Mouse (Mus musculus): ENCODE results near the gene Tnn. TPM values are rescaled to one million over a fixed set of nuclear protein-coding genes. Genes with fewer than 3 reads are reported as not detected.

Tnn gene
- polyA plus RNA-seq, 1 experiment from 2014 or later, result not detected

GRCm38 (mm10) chr1:160144343-160144742 is 9.0 kb downstream of the Tnn start:
- Histone ChIP-seq H3K4me1 (ENCODE audit: insufficient read depth) (no peaks in the 10 kb centered on the region), H3K9me3 (ENCODE audit: low read length) (no peaks in the 10 kb centered on the region), H3K27ac (ENCODE audit: low read depth) (no peak overlapping the region), H3K4me3 (ENCODE audit: low read depth, low read length) (no peak overlapping the region), H3K27me3 (ENCODE audit: insufficient read depth, low read length) (no peaks in the 10 kb centered on the region), H3K9ac (replicated peaks) (no peak overlapping the region), H3K4me2 (ENCODE audit: low read depth, low read length) (no peak overlapping the region), H3K36me3 (replicated peaks; ENCODE audit: insufficient read depth, low read length) (no peaks in the 10 kb centered on the region)
- DNase-seq (no peak), ATAC-seq (no peak)
- 78% methylated on average over 7 of the region's 7 CpGs for WGBS (ENCODE audit: insufficient replicate concordance)
- TF ChIP-seq EP300 (IDR thresholded peaks at IDR 0.05; ENCODE audit: low read depth), result no peak
- TF ChIP-seq CTCF (IDR thresholded peaks at IDR 0.05; ENCODE audit: low read depth), result no peak

DNA sequence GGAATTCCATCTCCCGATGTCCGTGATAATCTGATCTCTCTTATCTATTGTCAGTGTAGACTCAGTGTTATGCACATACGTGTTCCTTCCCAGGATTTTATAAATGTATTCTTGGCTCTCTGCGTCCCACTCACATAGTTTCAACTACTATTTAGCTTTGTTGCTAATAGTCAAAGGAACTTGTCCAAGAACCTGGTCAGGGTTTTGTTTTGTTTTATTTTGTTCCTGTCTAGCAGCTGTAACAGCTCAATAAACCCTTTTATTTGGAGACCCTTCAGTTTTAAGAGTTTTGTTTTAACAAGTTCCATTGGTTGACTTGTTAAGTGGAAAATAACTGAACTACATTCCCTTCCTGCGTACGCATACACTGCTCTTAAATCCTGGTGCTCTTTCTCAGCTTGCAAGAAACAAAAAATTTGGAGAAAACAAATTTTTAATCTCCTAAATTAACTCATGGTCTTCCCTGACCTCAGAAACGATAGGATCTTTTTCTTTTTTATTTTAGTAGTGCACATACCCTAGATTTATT is 17.0 kb downstream of the Tnn start:
- WGBS (ENCODE audit: insufficient replicate concordance), result 80% methylated on average over 7 of the region's 7 CpGs
- no peak overlapping the region for H3K9ac ChIP-seq (replicated peaks)

GRCm38 (mm10) chr1:160133464-160134079 is 19.8 kb downstream of the Tnn start:
- Histone ChIP-seq H3K36me3 (replicated peaks; ENCODE audit: insufficient read depth, low read length) (no peaks in the 10 kb centered on the region), H3K27me3 (ENCODE audit: insufficient read depth, low read length) (no peaks in the 10 kb centered on the region), H3K4me3 (ENCODE audit: low read depth, low read length) (no peak overlapping the region), H3K9me3 (ENCODE audit: low read length) (no peaks in the 10 kb centered on the region), H3K4me1 (ENCODE audit: insufficient read depth) (no peaks in the 10 kb centered on the region), H3K27ac (ENCODE audit: low read depth) (no peak overlapping the region), H3K9ac (replicated peaks) (no peak overlapping the region), H3K4me2 (ENCODE audit: low read depth, low read length) (no peak overlapping the region)
- TF ChIP-seq EP300 (IDR thresholded peaks at IDR 0.05; ENCODE audit: low read depth) (no peak), CTCF (IDR thresholded peaks at IDR 0.05; ENCODE audit: low read depth) (no peak)
- 59% methylated on average over 4 of the region's 4 CpGs for WGBS (ENCODE audit: insufficient replicate concordance)
- ATAC-seq (no peak), DNase-seq (no peak)

More for the DNA sequence above, 17.0 kb downstream of the Tnn start:
- H3K4me1 ChIP-seq (ENCODE audit: insufficient read depth), result no peaks in the 10 kb centered on the region
- no peaks in the 10 kb centered on the region for H3K27me3 ChIP-seq (ENCODE audit: insufficient read depth, low read length)
- H3K4me3 ChIP-seq (ENCODE audit: low read depth, low read length), result no peak overlapping the region
- no peak for TF ChIP-seq CTCF (IDR thresholded peaks at IDR 0.05; ENCODE audit: low read depth)
- no peak for TF ChIP-seq EP300 (IDR thresholded peaks at IDR 0.05; ENCODE audit: low read depth)
- no peak for DNase-seq
- H3K9me3 ChIP-seq (ENCODE audit: low read length), result no peaks in the 10 kb centered on the region
- ATAC-seq, result no peak
- H3K27ac ChIP-seq (ENCODE audit: low read depth), result no peak overlapping the region
- H3K4me2 ChIP-seq (ENCODE audit: low read depth, low read length), result no peak overlapping the region
- H3K36me3 ChIP-seq (replicated peaks; ENCODE audit: insufficient read depth, low read length), result no peaks in the 10 kb centered on the region

DNA sequence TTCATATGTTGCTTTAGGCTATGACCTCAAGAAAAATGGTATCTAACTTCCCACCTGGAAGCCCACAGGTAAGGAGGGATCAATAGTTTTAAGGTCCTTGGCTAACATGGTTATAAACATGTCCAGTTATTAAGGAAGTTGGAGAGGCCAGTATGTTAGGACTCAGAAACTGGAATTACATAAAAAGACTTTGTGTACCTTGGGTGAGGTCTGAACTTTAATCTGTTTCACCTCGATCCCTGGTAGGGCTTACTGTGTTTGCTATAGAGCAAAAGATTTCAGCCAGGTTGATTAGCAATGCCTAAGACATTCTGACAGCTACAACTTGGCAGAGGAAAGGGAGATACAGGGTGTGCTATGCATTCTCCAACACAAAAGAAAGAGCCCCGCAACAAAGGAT is 29.4 kb downstream of the Tnn start:
- 75% methylated on average over 2 of the region's 2 CpGs for WGBS (ENCODE audit: insufficient replicate concordance)
- no peak overlapping the region for H3K4me3 ChIP-seq (ENCODE audit: low read depth, low read length)
- DNase-seq (no peak), ATAC-seq (no peak)
- TF ChIP-seq CTCF (IDR thresholded peaks at IDR 0.05; ENCODE audit: low read depth) (no peak), EP300 (IDR thresholded peaks at IDR 0.05; ENCODE audit: low read depth) (no peak)
- H3K9me3 ChIP-seq (ENCODE audit: low read length), result no peaks in the 10 kb centered on the region
- H3K36me3 ChIP-seq (replicated peaks; ENCODE audit: insufficient read depth, low read length), result no peaks in the 10 kb centered on the region
- H3K9ac ChIP-seq (replicated peaks), result no peak overlapping the region
- no peaks in the 10 kb centered on the region for H3K4me1 ChIP-seq (ENCODE audit: insufficient read depth)
- no peak overlapping the region for H3K4me2 ChIP-seq (ENCODE audit: low read depth, low read length)
- no peaks in the 10 kb centered on the region for H3K27me3 ChIP-seq (ENCODE audit: insufficient read depth, low read length)
- H3K27ac ChIP-seq (ENCODE audit: low read depth), result no peak overlapping the region

- Histone ChIP-seq H3K9me3 (ENCODE audit: low read length) (no peaks in the 10 kb centered on the region), H3K27ac (ENCODE audit: low read depth) (no peak overlapping the region), H3K4me2 (ENCODE audit: low read depth, low read length) (no peak overlapping the region), H3K36me3 (replicated peaks; ENCODE audit: insufficient read depth, low read length) (no peaks in the 10 kb centered on the region), H3K4me1 (ENCODE audit: insufficient read depth) (no peaks in the 10 kb centered on the region), H3K27me3 (ENCODE audit: insufficient read depth, low read length) (no peaks in the 10 kb centered on the region), H3K9ac (replicated peaks) (no peak overlapping the region), H3K4me3 (ENCODE audit: low read depth, low read length) (no peak overlapping the region)
- 58% methylated on average over 2 of the region's 2 CpGs for WGBS (ENCODE audit: insufficient replicate concordance)
- no peak for TF ChIP-seq EP300 (IDR thresholded peaks at IDR 0.05; ENCODE audit: low read depth)
- TF ChIP-seq CTCF (IDR thresholded peaks at IDR 0.05; ENCODE audit: low read depth), result no peak
- ATAC-seq, result no peak
- DNase-seq, result no peak
These were observed 44.8 kb downstream of the Tnn start for GRCm38 (mm10) chr1:160108604-160109003.

DNA sequence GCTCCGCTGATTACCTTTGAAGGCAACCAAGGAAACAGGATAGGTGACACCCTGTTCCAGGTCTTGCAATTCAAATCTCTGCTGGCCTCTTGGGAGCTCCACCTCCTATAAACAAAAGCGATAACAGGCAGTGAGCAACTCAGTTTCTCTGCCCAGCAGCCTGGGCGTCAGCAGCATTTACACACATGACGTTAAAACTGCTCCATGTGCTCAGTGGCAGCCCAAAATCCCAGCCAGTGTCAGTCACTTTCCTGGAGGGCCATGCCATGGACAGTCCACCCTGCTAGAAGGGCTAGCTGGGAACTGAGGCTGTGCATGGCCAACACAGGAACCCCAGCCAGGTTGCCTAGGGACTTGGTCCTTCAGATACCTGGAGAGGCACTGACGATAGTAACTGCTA is 48.0 kb downstream of the Tnn start:
- Histone ChIP-seq H3K9me3 (ENCODE audit: low read length) (no peaks in the 10 kb centered on the region), H3K4me2 (ENCODE audit: low read depth, low read length) (no peak overlapping the region), H3K9ac (replicated peaks) (no peak overlapping the region), H3K27me3 (ENCODE audit: insufficient read depth, low read length) (no peaks in the 10 kb centered on the region), H3K36me3 (replicated peaks; ENCODE audit: insufficient read depth, low read length) (no peaks in the 10 kb centered on the region), H3K27ac (ENCODE audit: low read depth) (no peak overlapping the region), H3K4me3 (ENCODE audit: low read depth, low read length) (no peak overlapping the region), H3K4me1 (ENCODE audit: insufficient read depth) (no peaks in the 10 kb centered on the region)
- DNase-seq (no peak), ATAC-seq (no peak)
- WGBS (ENCODE audit: insufficient replicate concordance), result 73% methylated on average over 5 of the region's 5 CpGs
- TF ChIP-seq CTCF (IDR thresholded peaks at IDR 0.05; ENCODE audit: low read depth) (no peak), EP300 (IDR thresholded peaks at IDR 0.05; ENCODE audit: low read depth) (no peak)

All from liver, postnatal 0 days (tissue).